Mouse (Mus musculus): ENCODE data around the gene Sgcd.
A peak's percentile ranks its signal among the peaks of the same experiment; 100 is the strongest.

Gene Sgcd

GRCm38 (mm10) chr11:47139867-47140266, 848.9 kb downstream of the Sgcd start:
- DNase-seq (ENCODE audit: low spot score in 2 of 2), result no peak

GRCm38 (mm10) chr11:47139271-47139670, 849.5 kb downstream of the Sgcd start:
- no peak for DNase-seq (ENCODE audit: low spot score in 2 of 2)

- no peak for DNase-seq (ENCODE audit: low spot score in 2 of 2)
Measured at GRCm38 (mm10) chr11:47132410-47132809, 856.4 kb downstream of the Sgcd start.

DNA sequence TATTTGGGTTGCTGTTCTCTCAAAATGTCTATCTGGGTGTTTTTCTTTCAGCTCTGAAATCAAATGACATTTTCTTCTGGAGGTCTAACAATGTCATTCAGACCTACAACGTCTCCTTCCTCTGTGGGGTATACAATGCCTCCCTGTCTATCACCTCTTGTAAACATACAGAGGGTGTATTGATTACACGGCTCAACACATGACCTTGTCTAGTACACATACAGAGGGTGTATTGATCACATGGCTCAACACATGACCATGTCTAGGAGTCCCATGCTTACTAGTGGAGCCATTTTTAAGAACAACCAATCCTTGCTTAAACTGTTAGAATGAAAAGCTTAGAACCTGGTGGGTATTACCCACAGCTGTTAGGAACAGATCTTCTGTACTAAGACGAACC, 858.3 kb downstream of the Sgcd start:
- DNase-seq (ENCODE audit: low spot score in 2 of 2), result no peak

DNA sequence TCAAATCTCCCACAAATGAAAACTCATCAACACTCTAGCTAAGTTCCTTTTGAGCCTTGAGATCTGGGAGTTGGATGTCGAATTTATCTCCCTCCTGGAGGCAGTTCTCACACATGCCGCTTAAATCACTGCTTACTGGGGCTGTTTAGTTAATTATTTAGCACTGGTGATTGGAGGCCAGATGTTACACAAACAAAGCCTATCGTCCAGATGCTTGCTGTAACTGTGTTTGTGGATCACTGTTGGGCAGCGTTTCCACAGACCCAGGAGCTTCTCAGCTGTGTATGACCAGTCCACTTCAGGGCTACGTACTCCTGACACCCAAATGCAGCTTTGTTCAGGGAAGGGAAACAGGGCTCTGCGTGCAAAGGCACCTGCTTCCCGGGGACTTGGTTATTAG, 858.8 kb downstream of the Sgcd start:
- no peak for DNase-seq (ENCODE audit: low spot score in 2 of 2)

GRCm38 (mm10) chr11:47129166-47129565, 859.6 kb downstream of the Sgcd start:
- no peak for DNase-seq (ENCODE audit: low spot score in 2 of 2)

DNA sequence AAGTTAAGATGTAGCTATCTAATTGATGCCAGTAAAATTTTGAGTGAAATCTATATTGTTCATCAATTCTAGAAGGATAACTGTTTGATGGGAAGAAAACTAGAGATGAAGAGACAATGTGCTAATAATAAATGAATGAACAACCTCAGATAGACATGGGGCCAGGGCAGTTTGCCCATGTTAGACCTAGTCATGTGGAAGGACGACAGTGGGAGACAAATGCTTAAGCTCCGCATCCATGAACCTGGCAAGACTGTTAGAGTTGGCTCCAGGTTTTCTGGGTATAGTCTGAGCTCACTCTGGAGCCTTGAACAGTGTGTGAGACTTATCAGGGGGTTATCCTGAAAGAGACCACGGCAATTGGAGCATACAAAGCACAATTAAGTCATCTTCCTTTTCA, 860.4 kb downstream of the Sgcd start:
- no peak for DNase-seq (ENCODE audit: low spot score in 2 of 2)

- no peak for DNase-seq (ENCODE audit: low spot score in 2 of 2)
Measured at GRCm38 (mm10) chr11:47120874-47121273, 867.9 kb downstream of the Sgcd start.

GRCm38 (mm10) chr11:47117896-47118295, 870.9 kb downstream of the Sgcd start:
- no peak for DNase-seq (ENCODE audit: low spot score in 2 of 2)

GRCm38 (mm10) chr11:47114366-47114765, 874.4 kb downstream of the Sgcd start:
- DNase-seq (ENCODE audit: low spot score in 2 of 2), result no peak

DNA sequence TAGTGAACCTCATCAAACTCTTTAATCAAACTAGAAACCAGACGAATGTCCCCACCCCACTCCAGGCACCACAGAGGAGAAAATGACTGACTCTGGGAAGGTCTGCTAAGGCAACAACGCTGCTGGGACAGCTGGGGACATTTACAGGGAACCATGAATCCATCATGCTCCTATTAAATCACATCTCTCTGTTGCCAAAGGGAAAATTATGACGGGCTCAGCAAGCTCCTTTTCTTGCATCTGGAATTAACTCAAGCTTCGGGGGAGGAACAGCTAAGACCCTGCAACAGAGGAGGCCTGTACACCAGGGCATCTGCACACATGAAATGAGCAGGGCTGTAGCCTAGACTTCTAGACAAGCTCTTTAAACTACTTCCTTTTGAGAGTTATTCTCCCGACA, 875.7 kb downstream of the Sgcd start:
- no peak for DNase-seq (ENCODE audit: low spot score in 2 of 2)

DNA sequence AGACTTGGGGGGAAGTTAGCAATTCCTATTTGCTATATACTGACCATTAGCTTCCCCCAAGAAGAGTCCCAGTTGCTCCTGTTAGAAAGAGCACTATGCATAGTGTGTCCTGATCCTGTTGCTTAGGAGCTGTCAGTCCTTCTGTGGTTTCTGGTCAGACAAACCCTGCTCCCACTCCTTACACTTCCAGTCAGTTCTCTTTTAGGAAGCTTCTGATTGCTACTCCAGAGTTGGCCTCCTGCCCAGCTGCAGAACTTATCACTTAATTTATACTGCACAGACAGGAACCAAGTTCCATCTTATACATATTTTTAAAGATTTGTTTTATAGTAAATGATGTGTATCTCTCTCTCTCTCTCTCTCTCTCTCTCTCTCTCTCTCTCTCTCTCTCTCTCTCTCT, 878.5 kb downstream of the Sgcd start:
- DNase-seq (ENCODE audit: low spot score in 2 of 2), result peak; percentile 25 to 39

- no peak for DNase-seq (ENCODE audit: low spot score in 2 of 2)
Measured at GRCm38 (mm10) chr11:47107661-47108060, 881.1 kb downstream of the Sgcd start.

GRCm38 (mm10) chr11:47093296-47093912, 895.4 kb downstream of the Sgcd start:
- DNase-seq (ENCODE audit: low spot score in 2 of 2), result no peak

DNA sequence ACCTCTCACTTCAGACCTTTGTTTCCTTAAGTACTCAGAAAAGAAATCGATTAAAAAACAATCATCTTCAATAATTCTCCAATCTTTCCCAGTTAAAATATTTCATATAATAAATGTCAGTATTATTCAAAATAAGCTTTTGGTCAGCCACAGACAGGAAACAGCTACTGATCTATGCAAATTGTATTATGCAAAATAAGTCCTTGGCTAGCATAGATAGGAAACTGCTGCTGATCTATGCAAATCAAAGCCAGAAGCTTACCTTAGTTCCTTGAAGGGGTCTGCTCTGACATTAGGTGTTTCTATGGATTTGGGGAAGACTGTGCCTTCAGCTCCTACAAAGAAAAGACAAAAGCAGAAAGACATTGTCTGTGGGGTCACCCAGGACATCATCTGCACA, 906.3 kb downstream of the Sgcd start:
- no peak for DNase-seq (ENCODE audit: low spot score in 2 of 2)

- DNase-seq (ENCODE audit: low spot score in 2 of 2), result no peak
Measured at GRCm38 (mm10) chr11:47073538-47073937, 915.2 kb downstream of the Sgcd start.

DNA sequence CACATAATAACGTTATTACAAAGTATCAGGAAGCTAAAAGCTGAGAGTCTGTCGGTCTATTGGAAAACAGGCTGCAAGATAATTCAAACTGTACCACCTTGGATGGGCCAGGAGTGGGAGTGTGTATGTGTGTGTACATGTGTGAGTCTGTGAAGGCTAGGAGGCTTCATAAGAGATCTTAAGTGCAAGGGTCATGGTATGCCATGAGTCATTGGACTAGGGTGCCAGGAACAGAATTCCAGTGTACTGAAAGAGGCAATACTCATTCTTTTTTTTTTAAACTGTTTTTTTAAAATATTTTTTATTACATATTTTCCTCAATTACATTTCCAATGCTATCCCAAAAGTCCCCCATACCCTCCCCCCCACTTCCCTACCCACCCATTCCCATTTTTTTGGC, 917.6 kb downstream of the Sgcd start:
- no peak for DNase-seq (ENCODE audit: low spot score in 2 of 2)

DNA sequence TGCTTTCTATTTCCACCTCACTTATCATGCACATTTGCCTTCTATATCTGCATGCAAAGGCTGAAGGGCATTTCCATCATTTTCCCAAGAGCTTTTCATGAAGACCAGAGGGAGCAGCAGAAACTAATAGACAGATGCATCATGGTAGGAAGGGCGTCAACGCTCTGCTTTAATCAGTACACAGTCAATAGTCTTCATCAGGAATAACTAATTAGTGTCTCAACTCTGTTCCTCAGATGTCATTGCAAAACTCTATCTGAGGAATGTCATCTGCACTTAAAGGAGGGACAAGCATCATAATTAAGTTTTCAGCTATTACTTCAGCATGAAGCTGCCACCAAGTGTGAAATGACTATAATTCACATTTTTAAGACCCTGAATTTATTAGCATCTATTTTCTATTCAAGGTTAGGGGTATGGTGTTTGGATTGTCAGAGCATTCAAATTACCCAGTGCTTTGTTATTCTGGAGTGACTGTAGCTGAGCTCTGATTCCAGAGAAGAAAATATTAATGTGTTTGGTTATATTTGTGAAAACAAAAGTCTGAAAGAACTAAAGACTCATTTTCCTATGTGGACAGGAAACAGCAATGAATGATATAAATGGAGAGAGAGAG, 918.9 kb downstream of the Sgcd start:
- DNase-seq (ENCODE audit: low spot score in 2 of 2), result no peak

DNA sequence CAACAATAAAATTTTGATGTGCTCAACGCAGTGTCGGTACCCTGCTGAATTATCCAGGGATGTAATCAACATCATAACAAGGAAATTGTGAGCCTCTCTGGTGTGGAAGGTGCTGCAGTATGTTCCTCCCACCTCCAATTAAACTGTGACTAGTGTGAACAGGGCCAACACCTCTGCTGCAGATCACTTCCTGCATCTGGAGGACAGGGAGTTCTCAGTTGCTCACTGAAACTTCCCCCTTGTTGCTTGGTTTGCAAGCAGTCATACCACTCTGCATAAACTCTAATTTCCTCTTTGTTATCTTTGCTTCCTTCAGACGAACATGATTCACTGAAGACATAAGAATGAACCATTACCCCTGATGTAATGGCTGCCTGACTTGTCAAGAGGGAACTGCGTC, 925.1 kb downstream of the Sgcd start:
- DNase-seq (ENCODE audit: low spot score in 2 of 2), result no peak

DNA sequence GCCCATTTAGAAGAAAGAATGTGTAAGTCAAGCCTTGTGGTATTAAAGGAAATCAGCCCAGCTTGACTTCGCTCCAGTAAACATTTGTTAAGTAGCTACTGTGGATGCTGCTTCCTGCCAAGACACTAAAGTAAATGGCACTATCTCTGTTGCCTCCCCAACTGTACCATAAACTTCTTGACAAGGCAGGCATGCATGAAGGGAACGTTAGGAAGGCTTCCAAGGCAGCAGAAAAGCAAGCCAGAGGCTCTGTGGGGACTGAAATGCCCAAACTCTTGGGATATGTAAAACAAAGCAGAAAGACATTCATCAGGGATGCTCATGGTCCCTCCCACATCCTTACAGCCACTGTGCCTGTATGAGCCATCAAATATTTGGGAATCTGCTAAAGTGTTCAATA, 938.4 kb downstream of the Sgcd start:
- DNase-seq (ENCODE audit: low spot score in 2 of 2), result no peak

DNA sequence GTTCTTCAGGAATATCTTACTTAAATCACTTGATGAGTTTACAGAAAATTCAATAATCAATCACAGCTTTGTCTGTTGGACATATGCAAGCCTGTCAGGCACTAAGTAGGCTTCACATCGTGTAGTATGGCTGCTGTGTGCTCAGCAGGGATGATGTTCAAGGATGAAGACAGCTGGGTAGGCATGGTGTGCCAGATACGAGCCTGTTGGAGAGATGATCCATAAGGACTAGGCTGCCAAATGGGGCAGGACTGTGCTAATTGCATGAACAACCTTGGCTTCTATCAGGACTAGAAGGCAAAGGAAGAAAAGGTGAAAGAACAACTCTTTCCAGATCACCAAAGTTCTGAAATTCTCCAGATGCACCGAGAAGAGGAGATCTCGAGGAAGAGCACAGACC, 939.0 kb downstream of the Sgcd start:
- no peak for DNase-seq (ENCODE audit: low spot score in 2 of 2)

DNA sequence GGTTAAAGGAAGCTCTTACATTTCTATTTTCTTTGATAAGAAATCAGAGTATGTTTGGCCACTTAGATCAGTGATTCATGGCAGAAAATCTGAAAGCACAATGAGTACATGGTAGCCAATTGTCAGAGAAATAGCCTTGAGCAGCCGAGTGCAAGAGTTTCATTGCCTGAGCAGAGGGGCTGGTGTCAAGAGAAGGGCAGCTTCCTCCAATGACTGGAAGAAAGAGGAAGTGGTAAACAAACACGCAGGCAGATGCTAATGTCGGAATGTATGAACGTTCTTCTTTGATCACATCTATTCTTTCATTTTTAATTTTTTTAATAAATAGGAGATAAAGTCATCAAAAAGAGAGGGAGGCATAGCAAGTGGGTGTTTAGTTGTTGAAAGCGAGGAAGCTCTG, 956.5 kb downstream of the Sgcd start:
- no peak for DNase-seq (ENCODE audit: low spot score in 2 of 2)

DNA sequence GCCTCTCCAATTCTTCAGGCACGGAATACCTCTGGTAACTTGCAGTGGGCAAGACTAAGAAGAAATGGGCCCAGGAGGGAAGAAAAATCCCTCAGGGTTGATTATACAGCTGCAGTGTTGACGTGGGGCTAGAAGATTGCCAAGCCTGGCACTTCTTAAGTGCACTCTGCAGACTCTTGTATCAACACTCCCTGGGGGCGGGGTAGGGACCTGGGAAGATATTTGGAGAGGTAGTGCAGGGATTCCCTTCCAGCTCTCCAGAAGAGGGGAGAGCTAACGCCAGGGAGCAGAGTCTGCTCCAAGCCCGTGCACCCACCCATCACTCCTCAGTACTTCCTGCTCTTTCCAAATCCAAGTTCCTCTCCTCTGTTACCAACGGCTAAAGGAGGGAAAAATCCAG, 967.9 kb downstream of the Sgcd start:
- no peak for DNase-seq (ENCODE audit: low spot score in 2 of 2)

- no peak for DNase-seq (ENCODE audit: low spot score in 2 of 2)
Measured at GRCm38 (mm10) chr11:47018139-47018538, 970.6 kb downstream of the Sgcd start.

All from right cerebral cortex, adult 2 months (tissue).